Mouse (Mus musculus): Measurements from ENCODE around the gene Cxcl2.

The Cxcl2 gene

GRCm38 (mm10) chr5:90903339-90904020 lies at the start of gene Cxcl2:
TSS of gene Cxcl2 (plus strand) at chr5:90903871.
- DNase-seq (ENCODE audit: low spot score): no peak

DNA sequence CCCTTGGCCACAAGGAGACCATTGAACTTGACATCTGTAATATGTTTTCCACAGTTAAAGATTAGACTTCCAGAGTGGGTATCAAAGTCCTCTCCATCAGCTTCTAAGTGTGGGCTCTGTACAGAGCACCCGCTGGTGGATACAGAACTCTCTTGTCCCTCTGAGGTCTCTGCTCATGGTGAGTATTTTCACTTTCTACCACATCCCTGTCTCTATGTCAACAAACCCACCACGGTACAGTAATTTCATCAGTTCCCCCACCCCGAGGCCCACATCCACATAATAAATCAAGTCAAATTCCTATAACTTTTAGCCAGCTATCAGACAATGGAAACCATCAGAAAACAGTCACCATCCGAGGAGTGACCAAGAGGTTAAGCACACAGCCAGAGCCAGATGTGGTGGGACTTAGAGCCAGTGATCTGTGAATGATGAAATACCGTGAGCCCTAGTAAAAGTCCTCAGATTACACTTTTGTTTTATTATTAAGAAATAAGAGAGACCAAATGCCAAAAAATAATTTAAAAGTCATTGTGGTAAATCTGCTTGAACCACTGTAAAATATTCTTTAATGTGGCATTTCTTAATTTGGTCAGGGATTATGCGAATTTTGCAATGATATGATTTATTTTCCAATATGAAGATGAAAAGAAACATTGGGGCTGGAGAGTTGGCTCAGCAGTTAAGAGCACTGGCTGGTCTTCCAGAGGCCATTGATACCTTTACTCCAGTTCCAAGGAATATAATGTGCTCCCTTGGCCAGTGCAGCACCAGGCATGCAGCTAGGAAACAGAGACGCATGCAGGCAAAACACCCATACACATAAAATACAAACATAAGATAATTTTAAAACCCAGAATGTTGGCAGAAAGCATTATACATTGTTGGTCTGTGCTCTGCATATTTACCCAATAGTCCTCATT lies 48.1 kb upstream of the Cxcl2 start:
- DNase-seq (ENCODE audit: low spot score): no peak

DNA sequence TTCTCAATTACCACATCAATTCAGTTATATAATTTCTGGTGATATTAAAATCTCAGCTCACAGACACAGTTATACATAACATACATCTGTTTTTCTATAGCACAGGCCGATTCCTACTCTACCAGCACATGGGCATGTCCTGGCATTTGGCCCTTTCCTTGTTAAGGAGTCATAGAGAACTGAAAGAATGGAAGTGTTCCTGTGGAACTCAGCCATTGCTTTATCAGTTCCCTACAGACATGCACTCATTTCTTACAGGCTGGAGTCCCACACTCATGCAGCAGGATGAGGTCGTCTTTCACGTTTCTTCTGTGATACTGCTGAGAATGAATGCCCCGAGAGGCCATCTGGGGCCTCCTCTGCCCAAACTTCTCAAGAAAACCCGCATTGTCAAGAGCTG lies 46.2 kb upstream of the Cxcl2 start:
- DNase-seq (ENCODE audit: low spot score): no peak

DNA sequence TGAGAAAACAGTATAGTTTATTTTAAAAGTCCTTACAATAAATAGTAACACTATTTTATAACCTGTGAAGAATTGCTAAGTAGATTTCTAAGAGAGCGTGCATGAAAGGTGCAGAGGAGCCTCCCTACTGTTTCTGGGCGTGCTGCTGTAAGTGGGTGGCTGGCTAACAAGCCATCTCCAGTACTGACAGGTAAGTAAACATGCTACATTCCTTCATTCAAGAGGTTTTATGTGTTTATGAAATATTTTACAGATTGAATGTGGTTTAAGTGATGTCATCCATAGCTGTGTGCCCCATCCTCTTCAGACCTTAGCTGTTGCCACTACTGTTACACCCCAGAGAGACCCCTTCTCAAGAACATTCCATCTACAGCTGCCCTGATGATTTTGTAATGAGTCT lies 45.2 kb upstream of the Cxcl2 start:
- no peak for DNase-seq (ENCODE audit: low spot score)

GRCm38 (mm10) chr5:90859031-90859430 lies 44.6 kb upstream of the Cxcl2 start:
- DNase-seq (ENCODE audit: low spot score): no peak

GRCm38 (mm10) chr5:90861876-90862375 lies 41.7 kb upstream of the Cxcl2 start:
- DNase-seq (ENCODE audit: low spot score): no peak

- no peak for DNase-seq (ENCODE audit: low spot score)
Measured at GRCm38 (mm10) chr5:90866770-90867169, 36.9 kb upstream of the Cxcl2 start.

DNA sequence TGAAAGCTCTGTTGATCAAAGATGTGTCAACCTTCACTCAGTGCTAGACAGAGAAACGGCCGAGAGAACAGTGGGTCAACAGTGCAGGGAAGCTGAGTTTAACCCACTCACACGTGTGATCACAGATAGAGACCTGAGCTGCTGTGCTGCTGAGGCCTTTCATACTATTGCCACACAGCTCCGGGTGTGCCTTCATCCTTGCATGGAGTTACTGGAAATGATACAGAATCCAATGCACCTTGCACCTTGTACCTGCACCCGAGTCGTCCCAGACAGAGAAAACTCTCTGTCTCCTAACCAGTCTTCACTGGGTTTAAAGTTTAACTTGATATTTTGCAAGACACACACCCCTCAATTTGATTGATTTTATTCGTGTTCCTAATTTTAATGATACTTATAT lies 31.3 kb upstream of the Cxcl2 start:
- no peak for DNase-seq (ENCODE audit: low spot score)

DNA sequence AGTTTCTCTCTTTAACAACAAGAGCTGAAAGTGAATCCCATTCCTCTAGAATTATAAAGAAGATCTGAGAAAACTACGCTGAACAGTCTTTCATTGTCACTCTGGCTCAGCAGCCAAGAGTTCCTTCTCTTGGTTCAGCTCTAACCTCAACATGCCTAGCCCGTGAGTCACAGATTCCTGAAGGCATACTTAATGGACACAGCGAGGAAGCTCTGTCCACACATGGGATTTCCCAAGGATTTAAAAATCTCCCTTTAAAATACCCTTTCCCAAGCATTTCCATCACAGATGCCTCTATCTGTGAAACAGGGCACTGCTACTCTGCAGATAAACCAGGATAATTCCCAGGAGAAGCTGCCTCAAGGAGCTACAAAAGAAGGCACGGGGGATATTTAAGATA lies 27.6 kb upstream of the Cxcl2 start:
- peak; percentile 25 for DNase-seq (ENCODE audit: low spot score)

- no peak for DNase-seq (ENCODE audit: low spot score)
Measured at GRCm38 (mm10) chr5:90876471-90877172, 27.0 kb upstream of the Cxcl2 start.

- DNase-seq (ENCODE audit: low spot score): no peak
Measured at GRCm38 (mm10) chr5:90877173-90877512, 26.5 kb upstream of the Cxcl2 start.

DNA sequence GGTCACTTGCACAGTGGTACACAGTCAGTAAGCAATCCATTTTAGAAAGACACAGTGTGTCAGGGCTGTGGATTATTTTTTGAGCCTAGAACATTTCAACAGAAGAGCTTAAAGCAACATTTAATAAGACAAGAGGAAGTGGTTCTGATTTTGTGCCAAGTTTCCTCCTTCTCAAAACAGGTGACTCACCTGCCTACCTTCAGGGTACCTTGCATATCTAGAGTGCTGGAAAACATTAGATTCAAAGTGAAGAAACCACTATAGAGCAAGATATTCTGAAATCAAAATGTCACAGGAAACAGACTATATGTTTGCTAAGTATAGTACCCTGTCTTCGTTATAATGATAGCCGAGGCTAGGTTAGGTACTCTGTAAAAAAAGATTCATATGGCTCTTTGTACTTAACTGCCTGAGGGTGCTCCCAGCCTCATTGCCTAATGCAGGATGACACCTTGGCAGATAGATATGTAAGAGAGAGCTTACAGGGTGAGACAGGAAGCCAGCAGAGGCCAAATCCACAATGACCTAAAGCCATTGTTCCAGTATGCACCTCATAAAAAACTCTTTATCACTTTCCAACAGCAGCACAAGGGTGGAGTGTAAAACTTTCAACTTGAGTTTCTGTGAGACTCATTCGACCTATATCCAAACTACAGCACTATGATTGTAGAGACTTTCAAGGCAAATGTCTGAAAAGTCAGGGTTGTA lies 24.2 kb upstream of the Cxcl2 start:
- DNase-seq (ENCODE audit: low spot score): no peak

DNA sequence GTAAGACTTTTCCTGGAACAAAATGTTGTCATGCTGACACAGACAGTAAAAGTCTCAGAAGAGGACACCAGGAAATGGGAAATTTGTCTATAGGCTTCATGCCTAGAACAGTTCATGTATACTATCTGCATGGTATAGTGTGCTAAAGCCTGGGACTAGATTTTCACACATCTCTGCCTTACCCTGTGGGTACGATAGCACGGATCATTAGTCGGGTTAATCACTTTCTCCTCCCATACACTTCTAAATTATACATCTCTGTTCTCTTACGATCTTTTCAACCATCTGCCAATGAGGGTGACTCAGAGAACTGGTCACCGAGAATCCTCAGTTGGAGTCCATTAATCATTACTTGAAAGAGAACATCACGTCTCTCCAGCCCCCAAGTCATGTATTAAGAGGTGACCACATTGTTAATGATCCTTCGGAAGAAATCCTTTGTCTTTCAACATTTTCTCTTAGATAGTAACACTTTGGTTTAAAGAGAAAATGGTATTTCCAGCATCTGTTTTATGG lies 23.3 kb upstream of the Cxcl2 start:
- DNase-seq (ENCODE audit: low spot score): no peak

DNA sequence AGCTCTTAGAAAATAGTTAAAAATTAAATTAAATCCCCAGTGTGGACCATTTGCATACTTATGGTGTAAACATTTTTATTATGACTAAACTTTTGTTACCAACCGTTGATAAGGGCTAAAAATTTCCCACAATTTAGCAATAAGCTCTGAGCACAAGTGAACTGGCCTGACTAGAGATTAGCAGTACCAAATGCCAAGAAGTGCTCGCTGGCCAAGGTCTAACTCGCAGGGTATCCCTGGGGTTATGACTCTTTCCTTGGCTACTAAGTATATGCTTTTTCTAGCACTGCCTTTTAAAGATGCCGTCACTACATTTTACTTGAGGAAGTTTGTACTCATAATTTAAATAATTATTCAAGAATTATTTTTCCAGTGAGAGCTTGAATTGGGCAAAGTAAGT lies 22.6 kb upstream of the Cxcl2 start:
- no peak for DNase-seq (ENCODE audit: low spot score)

- no peak for DNase-seq (ENCODE audit: low spot score)
Measured at GRCm38 (mm10) chr5:90881682-90882081, 22.0 kb upstream of the Cxcl2 start.

GRCm38 (mm10) chr5:90882146-90882545 lies 21.5 kb upstream of the Cxcl2 start:
- DNase-seq (ENCODE audit: low spot score): no peak

- DNase-seq (ENCODE audit: low spot score): no peak
Measured at GRCm38 (mm10) chr5:90884628-90885242, 18.9 kb upstream of the Cxcl2 start.

- no peak for DNase-seq (ENCODE audit: low spot score)
Measured at GRCm38 (mm10) chr5:90888661-90889060, 15.0 kb upstream of the Cxcl2 start.

GRCm38 (mm10) chr5:90890519-90891463 lies 12.9 kb upstream of the Cxcl2 start, which contains the start of gene Cxcl1:
TSS of gene Cxcl1 (plus strand) at chr5:90891241.
- DNase-seq (ENCODE audit: low spot score): peak; percentile 20

DNA sequence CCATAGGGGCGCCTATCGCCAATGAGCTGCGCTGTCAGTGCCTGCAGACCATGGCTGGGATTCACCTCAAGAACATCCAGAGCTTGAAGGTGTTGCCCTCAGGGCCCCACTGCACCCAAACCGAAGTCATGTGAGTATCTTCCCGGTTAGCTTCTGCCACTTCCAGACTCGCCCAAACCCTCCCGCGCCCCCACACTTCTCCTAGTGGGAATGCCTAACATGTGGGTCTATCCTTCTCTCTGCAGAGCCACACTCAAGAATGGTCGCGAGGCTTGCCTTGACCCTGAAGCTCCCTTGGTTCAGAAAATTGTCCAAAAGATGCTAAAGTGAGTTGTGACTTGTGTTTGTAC lies 12.2 kb upstream of the Cxcl2 start:
- no peak for DNase-seq (ENCODE audit: low spot score)

Measured in urinary bladder, postnatal 25 days (tissue).